Mouse (Mus musculus) layer of hippocampus, adult 2 months (tissue): ENCODE measurements at regions not wholly inside any gene's neighbourhood (a gene's known extent, or its start where the extent isn't known, plus 50 kb on each side); places are given as distances from the start of the nearest gene placed in this dataset.
"Not testable (repeated sequence)": the region's sequence is repeated elsewhere in the genome, so short reads cannot be mapped to it uniquely, and the experiment has no call there.

Source experiments
- DNase-seq, 2 experiments: peaks; one replicate each; pipeline ENCODE4 v3.0.0; 2022; ENCODE audit warnings: low spot score in 2 of 2
- H3K27ac ChIP-seq: fragments of 200-600 bp; 2 replicates; pipeline ENCODE4 v1.8.1; 2022
- H3K4me3 ChIP-seq: fragments of 200-600 bp; 2 replicates; pipeline ENCODE4 v1.8.1; 2022; ENCODE audit warnings: mild to moderate bottlenecking
- CTCF ChIP-seq: fragments of 200-600 bp; conservative IDR thresholded peaks from 2 replicates; pipeline ENCODE4 v1.8.1; 2022; ENCODE audit warnings: antibody characterized with exemption, mild to moderate bottlenecking, moderate library complexity

GRCm38 (mm10) chr1:184669173-184669572, 63.2 kb downstream of the Hlx start:
- not testable (repeated sequence) for H3K4me3 ChIP-seq, H3K27ac ChIP-seq, DNase-seq

DNA sequence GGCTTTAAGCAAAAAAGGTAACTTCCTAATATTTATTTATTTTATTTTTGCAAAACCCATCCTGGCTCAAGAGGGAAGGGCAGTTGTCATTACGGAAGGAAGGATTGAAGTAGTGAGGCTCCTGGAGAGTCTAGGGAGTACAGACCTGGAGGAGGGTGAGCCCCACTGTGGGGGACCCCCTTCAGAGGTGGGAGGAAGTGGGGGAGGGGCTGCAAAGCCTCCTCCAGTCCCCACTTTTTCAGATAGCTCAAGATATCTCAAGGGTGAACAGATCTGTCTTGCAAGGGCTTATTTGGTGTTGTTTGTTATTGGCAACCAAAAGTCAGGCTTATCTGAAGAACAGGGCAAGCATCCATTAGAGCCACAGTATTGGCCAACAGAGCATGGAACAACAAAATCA, 64.0 kb downstream of the Hlx start:
- no peak for TF ChIP-seq CTCF
- no peak overlapping the region for H3K27ac ChIP-seq
- no peak overlapping the region for H3K4me3 ChIP-seq
- no peak for DNase-seq

- no peak for DNase-seq
- no peak overlapping the region for H3K4me3 ChIP-seq
- TF ChIP-seq CTCF, result no peak
Measured at GRCm38 (mm10) chr1:184668022-184668421, 64.4 kb downstream of the Hlx start.

DNA sequence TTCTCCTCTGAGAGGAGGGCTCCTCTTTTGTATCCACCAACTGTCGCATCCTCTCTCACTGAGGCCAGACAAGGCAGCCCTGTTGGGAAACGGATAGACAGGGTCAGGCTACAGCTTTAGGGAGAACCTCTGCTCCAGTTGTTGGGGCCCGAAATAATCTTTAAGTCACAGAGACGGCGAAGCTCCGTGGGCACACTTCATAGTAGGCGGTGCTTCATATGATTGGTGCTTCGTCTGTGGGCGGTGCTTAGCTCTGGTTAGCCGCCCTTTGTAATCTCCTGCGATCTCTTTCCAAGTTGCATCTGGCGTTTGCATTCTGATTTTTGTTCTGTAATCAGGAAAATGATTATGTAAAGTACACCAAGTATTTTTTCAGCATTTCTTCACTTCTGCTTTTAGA, 67.2 kb downstream of the Hlx start:
- no peak for TF ChIP-seq CTCF
- no peak for DNase-seq
- no peak overlapping the region for H3K27ac ChIP-seq
- H3K4me3 ChIP-seq, result no peak overlapping the region

More at GRCm38 (mm10) chr1:184668022-184668421, 64.4 kb downstream of the Hlx start:
- H3K27ac ChIP-seq, result no peak overlapping the region

DNA sequence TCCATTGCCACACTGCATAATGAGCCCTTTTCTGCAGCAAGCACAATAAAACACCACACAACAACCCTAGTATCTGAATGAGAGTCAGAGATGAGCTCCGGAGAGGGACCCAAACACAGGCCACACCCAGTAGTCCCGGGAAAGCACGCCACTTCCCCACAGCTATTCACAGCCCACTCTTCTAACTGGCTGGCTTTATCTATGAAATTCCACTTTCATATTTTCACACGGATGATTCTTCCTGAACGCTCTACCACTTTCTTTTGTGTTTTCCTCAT, 68.4 kb downstream of the Hlx start:
- H3K27ac ChIP-seq, result no peak overlapping the region
- TF ChIP-seq CTCF, result no peak
- DNase-seq, result no peak
- no peak overlapping the region for H3K4me3 ChIP-seq

GRCm38 (mm10) chr1:184663300-184664097, 68.9 kb downstream of the Hlx start:
- no peak for TF ChIP-seq CTCF
- DNase-seq, result no peak
- no peak overlapping the region for H3K27ac ChIP-seq

DNA sequence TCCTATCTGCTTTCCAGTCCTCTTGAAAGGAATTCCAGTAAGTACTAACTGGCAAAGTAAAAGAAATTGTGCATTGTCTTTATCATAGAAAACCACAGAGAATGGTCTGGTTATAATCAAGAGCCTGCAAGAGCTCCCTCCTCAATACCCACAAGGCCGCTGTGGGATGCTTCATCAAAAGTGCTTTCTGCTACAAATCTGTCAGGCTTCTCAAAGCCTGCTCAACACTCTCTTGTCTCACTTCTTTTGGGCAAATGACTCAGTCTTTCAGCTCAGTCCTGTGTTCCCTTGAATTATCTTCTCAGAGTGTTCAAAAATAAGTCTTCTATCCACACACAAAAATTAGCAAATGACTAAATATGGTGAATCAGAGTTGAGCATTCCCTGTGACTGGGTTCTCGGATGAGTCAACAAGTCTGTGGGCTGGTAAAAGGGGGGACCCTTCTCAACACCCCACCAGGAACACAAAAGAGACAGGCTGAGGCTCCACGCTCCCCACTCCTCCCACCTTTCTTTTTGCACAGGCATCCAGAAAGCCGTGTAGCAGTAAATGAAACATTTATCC, 81.8 kb downstream of the Hlx start:
- TF ChIP-seq CTCF, result no peak
- DNase-seq, result peak in 1 of 2 experiments; percentile 12

More at GRCm38 (mm10) chr1:184663300-184664097, 68.9 kb downstream of the Hlx start:
- no peak overlapping the region for H3K4me3 ChIP-seq

DNA sequence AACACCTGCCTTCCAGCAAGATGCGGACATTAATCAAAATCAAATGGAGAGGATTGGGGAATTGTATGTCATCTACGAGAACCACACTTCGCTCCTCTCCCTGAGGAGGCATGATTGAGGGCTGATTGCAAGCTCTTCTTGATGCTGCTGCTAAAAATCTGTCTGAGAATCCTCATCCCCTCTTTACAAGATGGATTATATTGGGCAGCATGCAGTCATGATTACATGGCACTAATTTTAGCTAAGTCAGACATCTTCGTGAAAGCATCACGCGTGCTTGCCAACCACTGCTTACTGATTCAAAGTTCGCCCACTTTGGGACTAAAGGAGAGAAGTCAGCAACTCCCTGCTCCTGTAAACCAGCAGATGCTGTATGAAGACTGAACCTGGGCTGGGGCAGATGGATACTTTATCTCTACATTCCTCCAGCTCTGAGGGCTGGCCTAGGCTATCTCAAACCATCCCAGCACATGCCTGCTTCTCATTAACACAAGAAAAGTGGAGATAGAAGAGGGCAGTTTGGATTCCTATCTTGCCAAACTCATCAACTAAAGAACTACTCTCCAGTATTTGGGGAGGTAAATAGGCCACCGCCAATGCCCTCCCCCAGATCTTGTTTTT, 84.4 kb downstream of the Hlx start:
- no peak for DNase-seq
- no peak overlapping the region for H3K27ac ChIP-seq
- TF ChIP-seq CTCF, result no peak

More for the DNA sequence above, 81.8 kb downstream of the Hlx start:
- no peak overlapping the region for H3K4me3 ChIP-seq
- H3K27ac ChIP-seq, result no peak overlapping the region

DNA sequence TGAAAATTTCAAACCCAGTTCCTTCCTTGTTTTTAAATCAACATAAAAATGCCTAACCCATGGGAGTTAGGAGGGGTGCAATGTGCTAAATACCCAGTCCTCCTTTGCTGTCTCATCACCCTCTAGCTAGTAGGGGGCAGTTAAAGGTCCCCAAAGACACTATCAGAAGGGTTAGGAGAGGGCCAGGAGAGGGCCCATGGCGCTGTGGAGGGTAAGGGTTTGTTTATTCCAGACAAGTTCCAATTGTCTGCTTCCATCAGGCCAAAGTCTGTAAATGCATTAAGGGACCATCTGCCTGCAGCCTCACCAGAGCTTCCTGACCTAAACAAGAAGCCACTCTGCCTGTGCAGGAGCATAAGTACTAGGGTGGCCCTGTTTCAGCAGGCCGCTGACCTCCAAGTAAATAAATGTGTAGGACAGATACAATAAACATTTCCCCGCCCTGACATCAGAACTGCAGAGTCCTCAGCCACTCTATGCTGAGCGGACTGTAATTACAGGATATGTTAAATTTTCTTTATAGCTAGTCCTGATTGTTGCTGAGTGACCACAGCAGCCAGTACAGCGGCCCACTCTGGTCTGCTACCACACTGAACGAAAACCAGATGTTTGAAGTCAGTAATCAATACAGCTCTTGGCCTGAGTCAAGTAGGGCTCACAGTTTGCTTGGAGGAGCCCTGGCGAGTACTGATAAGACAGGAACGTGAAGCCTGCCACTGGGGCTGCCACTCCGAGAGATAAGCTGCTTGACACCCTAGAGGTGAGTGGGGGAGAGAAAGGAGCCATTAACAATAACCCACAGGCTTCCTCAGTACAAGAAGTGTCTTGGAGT, 87.4 kb downstream of the Hlx start:
- TF ChIP-seq CTCF, result no peak
- Histone ChIP-seq H3K4me3 (no peak overlapping the region), H3K27ac (no peak overlapping the region)
- DNase-seq, result no peak

More for the DNA sequence above, 84.4 kb downstream of the Hlx start:
- no peak overlapping the region for H3K4me3 ChIP-seq

DNA sequence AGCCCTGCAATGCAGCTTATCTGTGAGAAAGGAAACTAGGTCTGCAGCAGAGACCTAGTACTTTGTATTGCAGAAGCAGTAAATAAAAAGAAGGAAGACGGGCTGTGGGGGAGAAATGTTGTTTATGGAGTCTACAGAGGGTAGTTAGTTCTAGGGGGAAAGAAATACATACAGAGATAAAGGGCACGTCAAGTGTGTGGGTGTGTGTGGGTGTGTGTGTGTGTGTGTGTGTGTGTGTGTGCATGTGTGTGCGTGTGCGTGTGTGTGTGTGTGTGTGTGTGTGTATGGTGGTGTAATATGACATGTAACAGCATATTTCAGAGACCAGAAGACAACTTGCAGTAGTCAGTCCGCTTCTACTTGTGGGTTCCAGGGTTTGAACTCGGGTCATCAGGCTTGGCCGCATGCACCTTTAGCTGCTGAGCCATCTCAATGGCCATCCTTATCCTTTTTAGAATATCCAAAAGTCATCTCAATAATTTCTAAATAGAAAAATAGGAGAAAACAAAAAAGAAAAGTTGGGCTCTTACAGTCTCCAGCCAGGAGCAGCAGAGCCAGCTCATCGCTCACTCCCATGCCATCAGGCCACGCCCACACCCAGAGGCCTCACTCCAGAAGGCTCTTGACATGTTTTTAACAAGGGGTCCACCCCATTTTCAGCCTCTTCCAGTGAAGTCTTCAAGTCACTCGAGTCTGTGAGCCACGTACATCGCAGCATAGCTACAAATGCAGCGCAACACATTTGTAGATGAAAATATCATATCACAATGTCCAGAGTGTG, 101.5 kb downstream of the Hlx start:
- TF ChIP-seq CTCF, result no peak
- no peak overlapping the region for H3K27ac ChIP-seq
- no peak for DNase-seq
- no peak overlapping the region for H3K4me3 ChIP-seq

DNA sequence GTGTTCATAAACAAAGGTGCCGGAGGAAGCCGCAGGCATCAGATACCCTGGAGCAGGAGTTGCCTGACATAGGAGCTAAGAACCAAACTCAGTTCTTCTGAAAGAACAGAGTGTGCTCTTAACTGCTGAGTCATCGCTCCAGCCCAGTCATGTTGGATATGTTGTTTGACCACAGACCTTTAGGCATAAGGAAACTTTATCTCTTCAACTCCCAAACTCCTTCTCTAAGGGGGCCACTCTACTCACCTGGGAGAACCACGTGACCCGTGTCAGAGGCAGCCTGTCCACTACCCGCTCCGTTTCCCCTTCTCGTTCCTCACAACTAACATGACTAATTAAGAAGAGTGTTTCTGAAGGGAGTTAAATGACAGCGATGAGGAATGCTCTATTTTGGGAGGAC, 103.2 kb downstream of the Hlx start:
- H3K27ac ChIP-seq, result no peak overlapping the region
- DNase-seq, result no peak
- no peak overlapping the region for H3K4me3 ChIP-seq
- TF ChIP-seq CTCF, result no peak

DNA sequence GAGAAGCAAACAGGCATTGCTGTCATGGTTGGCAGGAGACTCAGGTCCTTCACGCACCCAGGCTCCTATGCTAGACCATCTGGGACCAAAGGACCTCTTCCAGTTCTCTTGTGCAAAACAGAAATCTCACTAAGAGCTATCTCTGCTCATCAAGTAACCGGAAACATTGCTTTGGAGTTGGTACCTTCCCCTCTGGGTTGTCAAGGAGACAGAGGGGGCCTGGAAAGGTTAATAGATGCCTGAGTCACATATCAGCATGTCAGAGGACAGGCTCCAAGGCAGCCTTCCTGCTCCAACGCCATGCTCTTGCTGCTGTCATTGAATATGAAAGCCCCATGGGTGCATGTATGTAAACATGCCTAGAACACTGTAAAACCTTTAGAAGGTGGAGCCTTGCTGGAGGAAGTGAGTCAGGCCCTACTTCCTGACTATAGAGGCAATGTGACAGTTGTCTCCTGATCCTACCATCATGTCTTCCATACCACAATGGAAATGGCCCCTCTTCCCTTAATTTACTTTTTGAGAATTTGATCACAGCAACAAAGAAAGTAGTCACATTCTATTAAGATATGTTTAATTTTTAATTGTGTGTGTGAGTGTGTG, 103.8 kb downstream of the Hlx start:
- no peak for TF ChIP-seq CTCF
- H3K27ac ChIP-seq, result no peak overlapping the region
- DNase-seq, result no peak

More for the DNA sequence above, 103.8 kb downstream of the Hlx start:
- no peak overlapping the region for H3K4me3 ChIP-seq
